Mouse (Mus musculus): Measurements from ENCODE around the gene Zfp940. TPM values are rescaled to one million over a fixed set of nuclear protein-coding genes. Genes with fewer than 3 reads are reported as not detected.

Zfp940 gene
- total RNA-seq, 2 experiments from 2014 or later, result 2.3 TPM

DNA sequence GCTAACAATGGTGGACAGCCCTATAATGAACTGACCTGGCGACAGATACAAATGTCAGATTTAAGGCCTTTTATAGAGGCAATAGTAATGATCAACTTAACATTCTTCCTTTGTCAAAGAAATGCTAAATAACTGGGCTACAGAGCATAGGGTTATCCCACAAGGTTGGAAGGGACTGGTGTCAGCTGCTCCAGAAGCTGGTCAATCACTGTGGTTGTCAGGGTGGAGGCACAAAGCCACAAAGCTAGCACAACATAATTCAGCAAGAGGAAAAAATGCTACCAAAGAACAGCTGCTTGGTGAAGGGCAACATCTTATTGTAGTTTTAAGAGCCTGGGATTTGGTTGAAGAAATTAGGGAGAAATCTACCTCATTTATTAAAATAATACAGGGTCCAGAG, 41.2 kb downstream of the Zfp940 start:
- DNase-seq (ENCODE audit: low spot score), result no peak

DNA sequence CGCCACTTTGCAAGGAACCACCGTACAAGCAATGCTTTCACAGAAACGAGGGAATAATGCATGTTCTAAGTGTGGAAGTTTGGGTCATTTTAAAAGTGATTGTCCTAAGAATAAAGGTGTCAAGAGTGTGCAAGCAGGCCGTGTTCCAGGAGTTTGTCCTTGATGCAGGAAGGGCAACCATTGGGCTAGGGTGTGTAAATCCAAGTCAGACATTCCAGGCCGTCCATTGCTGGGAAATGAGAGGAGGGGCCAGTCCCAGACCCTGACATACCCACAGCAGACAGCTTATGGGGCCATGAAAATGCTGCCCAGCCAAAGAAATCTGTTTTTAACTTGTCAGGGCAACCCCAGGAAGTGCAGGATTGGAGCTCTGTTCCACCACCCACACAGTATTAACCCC, 46.4 kb downstream of the Zfp940 start:
- DNase-seq (ENCODE audit: low spot score), result no peak

- DNase-seq (ENCODE audit: low spot score), result no peak
These were observed 60.6 kb downstream of the Zfp940 start for GRCm38 (mm10) chr7:29792906-29793305.

DNA sequence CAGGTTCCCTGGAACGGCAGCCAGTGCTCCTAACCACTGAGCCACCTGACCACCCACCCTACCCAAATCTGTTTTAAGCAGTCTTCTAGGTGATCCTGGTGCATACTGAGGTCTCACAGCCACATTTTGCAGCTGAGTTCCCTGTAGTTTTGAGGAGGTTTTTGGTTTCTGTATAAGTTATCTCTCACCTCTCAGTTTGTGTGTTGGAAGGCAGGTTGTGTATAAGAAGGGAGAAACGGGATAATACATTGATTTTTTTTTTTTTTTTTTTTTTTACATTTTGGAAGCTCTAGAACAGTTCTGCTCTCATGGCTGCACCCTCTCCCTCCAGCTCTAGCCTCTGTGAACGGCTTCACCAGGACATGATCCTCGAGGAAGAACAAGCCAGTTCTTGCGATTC, 67.6 kb downstream of the Zfp940 start:
- no peak for DNase-seq (ENCODE audit: low spot score)

DNA sequence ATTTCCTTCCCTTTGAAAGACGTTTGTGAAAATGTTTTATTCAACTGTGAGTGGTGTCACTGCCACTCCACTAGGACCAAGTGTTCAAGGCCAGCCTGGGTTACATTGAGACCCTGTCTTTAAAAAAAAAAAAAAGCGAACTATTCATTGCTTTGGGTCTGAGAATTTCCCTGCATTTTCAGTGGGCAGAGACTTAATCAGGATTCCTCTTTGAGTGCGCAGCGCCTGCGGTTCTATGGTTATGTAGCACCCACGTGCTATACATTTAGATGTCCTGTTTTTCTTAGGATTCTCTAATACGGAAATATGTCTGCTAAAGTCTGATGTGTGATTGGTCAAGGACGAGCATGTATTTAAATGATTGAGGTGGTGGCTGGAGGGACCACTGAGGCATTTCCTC, 68.4 kb downstream of the Zfp940 start:
- no peak for DNase-seq (ENCODE audit: low spot score)

GRCm38 (mm10) chr7:29783871-29784551, 69.5 kb downstream of the Zfp940 start, which contains the start of gene Zfp30:
Zfp30 (plus strand) TSS chr7:29783998.
- DNase-seq (ENCODE audit: low spot score), result peak; percentile 79

Other genes starting within 250 kb of the Zfp940 start
- gene Catsperg2, start 126.6 kb downstream of the Zfp940 start, total RNA-seq (2021), result not detected
- gene Zfp84, start 85.1 kb downstream of the Zfp940 start, total RNA-seq (2021), result 1 to 10 TPM; 5.9 to 7.0 TPM
- gene Zfp30, start 69.7 kb downstream of the Zfp940 start, total RNA-seq (2021), result 1 to 10 TPM; 1.9 to 2.1 TPM
- 1 to 10 TPM; 7.7 to 8.2 TPM for gene Zfp790, start 37.6 kb downstream of the Zfp940 start, total RNA-seq (2021)
- gene Zfp420, start 6.3 kb upstream of the Zfp940 start, total RNA-seq (2021), result 1 to 10 TPM; 2.9 to 3.7 TPM
- 1 to 10 TPM; 7.9 to 8.1 TPM for gene Zfp27, start 52.9 kb upstream of the Zfp940 start, total RNA-seq (2021)
- gene Zfp383, start 54.6 kb upstream of the Zfp940 start, total RNA-seq (2021), result 1 to 10 TPM; 4.2 to 4.6 TPM
- gene Zfp74, start 100.4 kb upstream of the Zfp940 start, total RNA-seq (2021), result 1 to 10 TPM; 5.4 to 6.4 TPM
- 10 to 100 TPM; 11.0 to 16.9 TPM for gene Zfp568, start 130.3 kb upstream of the Zfp940 start, total RNA-seq (2021)
- gene Zfp14, start 197.7 kb upstream of the Zfp940 start, total RNA-seq (2021), result 1 to 10 TPM; 2.1 to 2.3 TPM
- 1 to 10 TPM; 1.6 to 2.7 TPM for gene Zfp82, start 219.2 kb upstream of the Zfp940 start, total RNA-seq (2021)
- gene Gm26920, start 236.7 kb upstream of the Zfp940 start, total RNA-seq (2021), result not detected
- 1 to 10 TPM; 2.2 to 3.4 TPM for gene Zfp566, start 236.9 kb upstream of the Zfp940 start, total RNA-seq (2021)
- 10 to 100 TPM; 33.3 to 37.9 TPM for gene Zfp260, start 241.1 kb upstream of the Zfp940 start, total RNA-seq (2021)